Mouse (Mus musculus): ENCODE data around the gene Mast4.
"Not testable (repeated sequence)": the region's sequence is repeated elsewhere in the genome, so short reads cannot be mapped to it uniquely, and the experiment has no call there.

Gene Mast4

DNA sequence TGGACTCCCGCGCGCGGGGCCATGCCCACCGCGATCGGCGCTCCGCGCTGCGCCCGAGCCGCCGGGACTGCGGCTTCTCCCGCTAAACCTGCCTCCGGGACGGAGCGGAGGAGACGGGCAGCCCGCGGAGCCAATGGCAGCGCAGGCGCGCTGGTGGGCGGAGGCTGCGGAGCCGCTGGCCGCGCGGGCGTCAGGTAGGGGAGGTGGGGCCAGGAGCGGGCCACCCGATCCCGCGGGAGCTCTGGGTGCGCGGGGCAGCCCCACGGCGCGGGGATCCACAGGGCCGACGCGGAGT, at the start of gene Mast4:
TSS of gene Mast4 (minus strand) at position 106 of the 295 bp plus-strand sequence.
- DNase-seq (ENCODE audit: low spot score), result no peak

DNA sequence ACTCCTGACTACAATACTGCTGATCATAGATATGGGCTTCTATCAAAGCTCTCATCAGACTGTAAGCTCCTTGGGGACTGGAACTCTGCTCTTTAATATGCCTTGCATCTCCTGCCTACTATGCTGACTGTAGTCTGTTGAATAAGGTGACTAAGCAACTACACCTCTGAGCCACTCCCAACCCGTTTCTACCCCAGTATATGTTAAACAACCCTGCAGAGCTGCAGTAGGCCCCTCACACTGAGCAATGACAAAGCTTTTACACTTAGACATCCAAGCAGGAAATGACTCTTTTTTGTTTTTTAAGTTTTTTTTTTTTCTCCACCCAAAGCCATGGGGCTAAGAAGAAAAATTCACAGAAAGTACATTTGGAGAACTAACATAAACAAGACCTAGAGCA, 40.2 kb upstream of the Mast4 start:
- no peak for DNase-seq (ENCODE audit: low spot score)

DNA sequence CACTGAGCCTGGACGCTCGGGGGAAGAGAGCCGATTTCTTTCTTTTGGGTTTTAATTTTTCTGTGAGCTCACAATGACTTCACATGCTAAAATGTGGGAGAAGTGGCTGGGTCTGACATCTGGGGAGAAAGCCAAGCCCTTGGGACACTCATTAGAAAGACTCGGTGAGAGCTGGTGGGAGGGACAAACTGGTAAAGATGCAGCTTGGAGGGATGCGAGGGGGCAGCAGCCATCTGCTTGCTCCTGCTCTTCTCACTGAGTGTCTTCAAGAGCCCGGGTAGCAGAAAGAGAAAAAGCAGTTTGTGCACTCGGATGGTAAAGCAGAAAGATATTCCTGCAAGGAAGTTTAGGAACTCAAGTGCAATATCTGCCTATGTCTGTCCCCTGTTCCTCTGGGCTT, 34.9 kb upstream of the Mast4 start:
- DNase-seq (ENCODE audit: low spot score), result no peak

DNA sequence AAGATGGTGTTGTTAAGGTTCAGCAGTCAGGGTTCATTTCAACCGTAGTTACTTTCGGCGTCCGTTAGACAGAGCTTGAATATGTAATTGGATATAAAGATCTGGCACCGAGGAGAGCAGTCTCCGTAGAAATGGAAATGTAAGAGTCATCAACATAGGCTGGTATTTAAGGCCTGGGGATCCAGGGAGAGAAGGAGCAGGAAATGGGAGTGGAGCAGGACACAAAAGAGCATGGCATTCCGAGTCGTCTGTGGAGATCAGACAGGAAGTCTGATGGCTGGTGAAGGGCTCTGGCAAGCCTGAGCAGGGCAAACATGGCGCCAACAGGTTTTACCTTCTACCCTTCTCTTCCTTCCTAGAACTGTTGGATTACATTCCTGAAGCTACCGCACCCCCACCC, 28.9 kb upstream of the Mast4 start:
- no peak for DNase-seq (ENCODE audit: low spot score)

DNA sequence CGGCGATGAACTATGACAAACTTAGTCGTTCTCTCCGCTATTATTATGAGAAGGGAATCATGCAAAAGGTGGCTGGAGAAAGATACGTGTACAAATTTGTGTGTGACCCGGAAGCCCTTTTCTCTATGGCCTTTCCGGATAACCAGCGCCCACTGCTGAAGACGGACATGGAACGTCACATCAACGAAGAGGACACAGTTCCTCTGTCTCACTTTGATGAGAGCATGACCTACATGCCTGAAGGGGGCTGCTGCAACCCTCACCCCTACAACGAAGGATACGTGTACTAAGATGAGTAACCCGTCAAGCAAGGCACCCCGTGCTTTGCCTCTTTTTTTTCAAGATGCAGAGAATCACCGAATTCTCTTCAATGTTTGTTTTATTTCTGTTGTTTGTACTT, 23.1 kb upstream of the Mast4 start:
- DNase-seq (ENCODE audit: low spot score), result not testable (repeated sequence)

DNA sequence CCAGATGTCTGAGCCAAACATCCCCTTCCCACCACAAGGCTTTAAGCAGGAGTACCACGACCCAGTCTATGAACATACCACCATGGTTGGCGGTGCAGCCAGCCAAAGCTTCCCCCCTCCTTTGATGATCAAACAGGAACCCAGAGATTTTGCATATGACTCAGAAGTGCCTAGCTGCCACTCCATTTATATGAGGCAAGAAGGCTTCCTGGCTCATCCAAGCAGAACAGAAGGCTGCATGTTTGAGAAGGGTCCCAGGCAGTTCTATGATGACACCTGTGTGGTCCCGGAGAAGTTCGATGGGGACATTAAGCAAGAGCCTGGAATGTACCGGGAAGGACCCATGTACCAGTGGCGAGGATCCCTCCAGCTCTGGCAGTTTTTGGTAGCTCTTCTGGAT, 22.6 kb upstream of the Mast4 start:
- not testable (repeated sequence) for DNase-seq (ENCODE audit: low spot score)

DNA sequence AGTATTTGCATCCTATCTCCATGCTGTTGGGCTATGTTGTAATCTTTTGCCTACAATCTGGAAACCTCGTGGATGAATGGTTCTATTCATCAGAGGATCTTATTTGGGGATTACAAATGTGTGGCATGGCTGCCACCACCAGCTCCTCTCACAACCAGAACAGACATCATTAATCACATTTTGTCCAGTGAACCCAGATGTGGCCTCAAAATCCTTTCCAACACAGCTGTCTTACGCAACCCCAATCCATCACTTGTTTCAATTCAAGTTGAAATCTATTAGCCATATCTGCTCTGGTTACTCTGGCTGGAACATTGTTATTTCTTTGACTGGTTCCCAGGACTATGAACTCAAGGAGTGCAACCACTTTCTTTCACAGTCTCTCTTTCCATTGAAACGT, 20.4 kb upstream of the Mast4 start:
- no peak for DNase-seq (ENCODE audit: low spot score)

DNA sequence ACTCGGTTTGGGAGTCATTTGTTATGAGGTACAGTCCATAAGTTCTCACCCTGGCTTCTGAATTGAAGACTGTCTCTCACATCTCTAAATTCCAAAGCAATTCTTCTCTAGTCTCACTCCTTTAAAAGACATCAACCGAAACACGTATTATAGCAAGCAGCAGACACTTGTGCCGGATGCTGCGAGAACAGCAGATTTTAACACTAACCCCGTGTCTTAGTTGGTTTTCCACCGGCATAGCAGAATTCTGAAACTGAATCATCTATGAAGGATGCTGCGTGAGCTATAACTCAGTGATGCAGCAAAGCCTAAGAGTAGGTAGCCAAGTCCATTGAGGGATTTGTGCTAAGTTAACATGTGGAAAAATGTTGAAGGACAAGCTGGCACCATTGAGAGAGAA, 10.5 kb upstream of the Mast4 start:
- DNase-seq (ENCODE audit: low spot score), result no peak

DNA sequence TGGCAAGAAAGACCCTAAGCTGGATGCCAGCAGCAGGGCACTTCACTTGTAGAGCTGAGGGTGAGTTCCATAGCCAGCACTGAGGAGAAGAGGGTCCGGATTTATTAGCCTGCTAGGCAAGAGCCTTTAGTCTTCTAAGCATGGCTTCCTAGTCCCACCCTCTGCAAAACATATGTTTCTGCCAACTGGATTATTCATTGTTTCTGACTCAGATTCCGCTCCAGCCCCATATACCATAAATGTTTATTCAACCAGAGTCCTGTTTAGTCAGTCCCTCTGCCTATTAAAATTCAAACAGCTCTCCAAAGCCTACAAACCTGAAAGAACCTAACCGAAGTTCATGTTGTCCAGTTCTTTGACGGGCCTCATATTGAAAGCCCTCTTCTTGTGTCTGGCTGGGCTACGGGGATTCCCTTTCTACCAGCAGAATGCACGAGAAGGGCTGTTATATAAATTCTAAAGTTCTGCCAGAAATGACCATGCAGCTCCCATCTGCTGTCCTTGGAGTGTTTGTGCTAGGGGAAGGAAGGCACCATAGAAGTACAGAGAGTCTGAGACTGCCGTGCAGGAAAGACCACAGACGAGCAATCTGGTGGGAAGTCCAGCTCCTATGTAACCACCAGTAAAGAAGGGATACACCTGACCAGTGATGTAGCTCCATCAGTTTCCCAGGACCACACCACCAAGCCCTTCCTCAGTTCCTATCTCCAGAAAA, 9.9 kb upstream of the Mast4 start:
- DNase-seq (ENCODE audit: low spot score), result no peak

DNA sequence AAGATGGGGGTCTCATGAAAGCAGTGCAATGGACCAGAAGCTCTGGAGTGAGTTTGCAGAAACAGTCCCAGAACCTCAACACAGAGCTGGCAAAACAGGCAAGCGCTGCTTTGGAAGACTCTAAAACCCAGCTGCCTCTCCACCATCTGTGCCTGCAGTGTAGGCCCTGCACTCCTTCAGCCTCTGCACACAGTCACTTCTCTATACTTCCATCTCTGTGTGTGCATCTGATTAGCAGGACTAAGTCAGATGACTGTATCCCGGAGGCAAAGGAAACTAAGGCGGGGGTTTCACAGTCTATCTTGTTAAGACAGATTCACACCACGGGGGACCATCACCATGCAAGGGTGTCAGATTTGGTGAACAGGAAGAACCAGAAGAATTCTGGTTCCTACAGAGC, 6.7 kb upstream of the Mast4 start:
- no peak for DNase-seq (ENCODE audit: low spot score)

DNA sequence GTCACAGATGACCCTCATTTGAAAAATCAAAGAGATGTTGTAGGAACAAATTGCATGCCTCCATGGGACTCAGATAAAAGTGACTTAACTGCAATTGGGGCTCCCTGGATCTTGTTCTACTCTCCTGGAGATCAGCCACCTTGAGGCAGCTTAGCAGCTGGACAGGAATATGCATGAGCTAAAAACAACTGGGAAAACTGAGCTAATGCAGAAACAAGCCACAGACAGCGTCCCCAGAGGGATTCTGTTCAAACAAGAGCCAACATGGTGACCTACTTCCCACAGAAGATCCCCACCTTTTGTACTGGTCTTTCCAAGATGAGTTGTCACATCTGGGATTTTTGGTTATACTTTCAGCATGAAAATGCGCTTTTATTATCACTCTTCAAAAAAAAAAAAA, 4.3 kb upstream of the Mast4 start:
- DNase-seq (ENCODE audit: low spot score), result no peak

DNA sequence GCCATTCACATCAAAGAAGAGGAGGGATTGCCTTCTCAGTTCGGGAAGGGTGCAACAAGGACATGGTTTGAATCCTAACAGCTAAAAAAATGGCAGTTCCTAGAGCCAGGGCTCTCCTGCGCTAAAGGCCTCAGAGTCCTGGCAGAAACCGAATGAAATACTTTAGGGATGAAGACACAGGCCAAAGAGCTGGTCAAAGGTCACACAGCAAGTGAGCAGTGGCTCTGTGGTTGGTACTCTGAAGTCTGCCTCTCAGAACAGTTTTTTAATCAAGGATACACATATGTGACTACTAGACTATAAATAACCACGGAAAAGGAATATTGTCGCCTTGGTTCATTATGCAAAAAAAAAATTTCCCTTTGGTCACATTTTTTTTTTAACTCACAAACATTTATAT, 1.9 kb upstream of the Mast4 start:
- no peak for DNase-seq (ENCODE audit: low spot score)

DNA sequence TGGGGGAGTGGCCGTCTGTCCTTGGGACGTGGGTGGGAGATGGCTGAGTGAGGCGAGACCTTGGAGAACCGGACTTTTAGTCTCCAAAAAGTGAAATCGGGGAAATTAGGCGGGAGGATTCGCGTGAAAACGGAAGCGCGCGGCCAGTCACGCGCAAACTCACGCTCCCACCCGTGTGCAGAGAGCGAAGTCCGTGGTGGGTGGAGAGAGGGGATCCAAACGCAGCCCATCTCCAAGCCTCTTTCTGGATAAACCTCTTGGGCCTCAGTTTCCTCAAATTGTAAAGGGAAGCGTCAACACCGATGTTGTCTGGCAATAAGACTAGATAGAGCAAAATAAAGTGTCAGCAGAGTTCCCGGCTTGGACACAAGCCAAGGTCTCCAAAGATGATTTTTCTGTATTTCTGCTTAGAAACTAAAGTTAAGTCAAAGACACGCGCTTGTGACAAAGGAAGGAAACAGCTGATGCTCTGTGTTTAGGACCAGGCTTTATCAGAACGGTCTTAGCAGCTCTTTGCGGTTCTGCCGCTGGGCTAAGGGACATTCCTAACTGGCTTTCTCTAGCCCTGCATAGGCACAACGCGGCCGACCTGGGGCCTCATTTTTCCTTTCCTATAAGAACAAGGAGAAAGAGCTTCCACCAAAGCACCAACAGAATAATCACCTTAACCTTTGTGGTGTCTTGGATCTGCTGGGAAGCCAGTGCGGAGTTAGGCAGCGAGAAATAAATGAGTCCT, 594 bp upstream of the Mast4 start:
- no peak for DNase-seq (ENCODE audit: low spot score)

DNA sequence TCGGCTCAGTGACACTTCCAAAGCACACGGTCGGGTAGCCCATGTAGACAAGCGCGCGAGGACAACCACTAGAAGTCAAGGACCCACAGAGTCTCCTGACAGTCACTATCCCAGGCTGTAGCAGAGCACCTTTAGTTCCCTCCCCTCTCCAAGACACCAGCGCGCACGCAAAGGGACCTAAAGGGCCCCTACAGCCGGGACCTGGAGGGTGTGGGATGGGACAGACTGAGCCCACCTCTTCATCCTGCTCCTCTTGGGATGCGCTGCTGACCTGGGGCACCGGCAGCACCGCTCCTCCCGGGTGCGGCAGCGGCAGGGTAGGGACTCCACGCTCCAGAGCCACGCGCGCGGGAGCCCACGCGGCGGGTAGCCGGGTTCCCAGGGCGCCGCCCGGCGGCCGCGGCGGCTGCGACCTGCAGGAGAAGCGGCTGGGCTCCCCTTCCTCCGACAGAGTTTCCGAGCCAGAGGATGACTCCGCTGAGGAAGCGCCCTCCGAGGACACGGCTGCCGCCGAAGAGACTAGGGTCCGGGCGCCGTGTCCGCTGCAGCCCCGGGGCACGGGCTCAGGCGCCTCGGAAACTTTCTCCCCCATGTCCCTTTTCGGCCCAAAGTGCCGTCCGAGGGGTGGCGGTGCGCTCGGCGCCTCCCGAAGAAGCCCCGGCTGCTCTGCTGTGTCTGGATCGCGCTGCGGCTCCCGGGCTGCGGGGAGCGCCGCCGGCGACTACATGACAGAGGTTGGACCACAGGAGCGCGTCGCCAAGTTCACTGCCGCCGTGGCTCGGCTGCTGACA, 501 bp downstream of the Mast4 start:
- no peak for DNase-seq (ENCODE audit: low spot score)

DNA sequence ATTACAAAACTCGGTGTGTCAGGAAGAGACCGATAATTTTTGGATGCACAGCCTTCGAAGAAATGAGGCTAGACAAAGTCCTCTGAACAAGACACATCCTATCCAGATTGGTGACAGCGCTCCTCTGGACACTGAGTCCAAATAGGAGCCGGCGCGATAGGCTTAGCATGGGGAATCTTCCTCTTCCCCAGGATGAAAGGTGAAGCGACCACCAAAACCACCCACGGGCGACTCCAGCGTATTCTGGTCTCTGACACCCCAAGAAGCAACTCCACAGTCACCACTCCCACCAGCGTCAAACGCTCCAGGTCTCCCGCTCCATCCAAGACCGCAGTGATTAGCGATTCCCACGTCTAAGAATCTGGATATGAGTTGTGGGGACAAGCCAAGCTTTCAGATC, 1.1 kb downstream of the Mast4 start:
- DNase-seq (ENCODE audit: low spot score), result no peak

DNA sequence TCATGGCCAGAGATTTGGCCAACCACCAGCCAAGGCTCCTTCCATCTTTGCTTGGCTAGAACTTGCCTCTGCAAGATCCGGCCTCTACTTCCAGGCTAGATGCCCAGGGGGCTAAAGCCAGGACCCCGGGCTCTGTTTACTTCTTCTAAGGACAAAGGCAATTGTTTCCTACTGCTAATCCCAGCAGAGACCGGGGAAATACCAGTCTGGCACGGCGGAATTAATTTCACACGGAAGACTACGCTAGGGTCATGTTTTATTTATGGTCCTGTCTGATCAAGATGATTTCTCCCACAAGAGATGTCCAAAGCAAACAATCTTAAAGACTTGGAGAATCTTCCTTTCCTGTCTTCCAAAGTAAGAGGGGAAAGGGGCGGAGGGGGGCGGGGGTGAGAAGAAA, 1.6 kb downstream of the Mast4 start:
- no peak for DNase-seq (ENCODE audit: low spot score)

DNA sequence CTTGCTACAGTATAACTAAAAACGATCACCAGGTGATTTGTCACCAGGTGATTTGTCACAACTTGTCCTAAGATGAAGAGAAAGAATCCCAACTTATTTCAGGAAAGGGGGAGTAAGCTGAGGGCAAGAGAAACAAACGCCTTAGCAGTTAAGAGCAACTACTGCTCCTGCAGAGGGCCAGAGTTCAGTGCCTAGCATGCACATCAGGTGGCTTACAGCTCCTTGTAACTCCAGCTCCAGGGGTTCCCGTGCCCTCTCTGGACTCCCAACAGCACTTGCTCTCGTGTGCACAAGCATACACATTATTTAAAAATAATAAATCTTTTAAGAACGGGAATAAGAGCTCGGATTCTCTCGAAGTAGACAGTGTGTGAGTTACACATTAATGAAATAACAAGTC, 3.2 kb downstream of the Mast4 start:
- DNase-seq (ENCODE audit: low spot score), result no peak

DNA sequence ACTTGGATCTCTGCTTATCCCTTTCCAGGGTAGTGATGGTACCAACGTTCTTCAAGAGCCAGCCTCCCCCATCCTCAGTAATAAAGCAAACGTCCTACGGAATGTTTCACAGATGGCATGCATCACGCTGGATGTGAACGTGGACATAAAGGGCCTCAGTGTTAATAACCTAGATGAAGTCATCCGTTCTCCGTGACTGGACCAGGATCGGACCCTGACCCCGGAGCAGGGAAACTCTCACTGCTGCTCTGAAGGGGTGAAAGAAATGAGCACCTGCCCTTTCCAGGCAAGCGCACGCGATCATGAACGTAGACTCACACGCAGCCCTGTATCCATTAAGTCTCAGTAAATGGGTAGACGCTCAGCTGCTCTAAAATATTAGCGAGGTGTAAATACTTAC, 6.0 kb downstream of the Mast4 start:
- DNase-seq (ENCODE audit: low spot score), result no peak

DNA sequence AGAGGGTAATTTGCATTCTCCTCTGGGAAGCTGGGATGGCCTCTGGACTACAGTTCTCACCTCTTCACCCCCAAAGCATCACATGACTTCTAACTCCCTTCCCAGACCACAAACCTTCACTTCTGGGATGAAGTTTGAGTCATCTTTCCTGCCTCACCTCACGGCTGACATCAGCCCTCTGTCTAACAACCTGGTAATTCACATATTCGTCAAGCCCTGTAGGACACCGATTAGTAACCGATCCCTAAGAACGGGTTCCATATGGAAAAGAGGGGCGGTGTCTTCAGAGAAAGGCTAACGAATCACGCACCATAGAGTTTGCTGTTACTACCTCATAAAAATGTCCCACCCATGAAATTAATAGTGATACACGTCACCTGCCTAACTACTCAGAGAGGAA, 6.5 kb downstream of the Mast4 start:
- DNase-seq (ENCODE audit: low spot score), result no peak

DNA sequence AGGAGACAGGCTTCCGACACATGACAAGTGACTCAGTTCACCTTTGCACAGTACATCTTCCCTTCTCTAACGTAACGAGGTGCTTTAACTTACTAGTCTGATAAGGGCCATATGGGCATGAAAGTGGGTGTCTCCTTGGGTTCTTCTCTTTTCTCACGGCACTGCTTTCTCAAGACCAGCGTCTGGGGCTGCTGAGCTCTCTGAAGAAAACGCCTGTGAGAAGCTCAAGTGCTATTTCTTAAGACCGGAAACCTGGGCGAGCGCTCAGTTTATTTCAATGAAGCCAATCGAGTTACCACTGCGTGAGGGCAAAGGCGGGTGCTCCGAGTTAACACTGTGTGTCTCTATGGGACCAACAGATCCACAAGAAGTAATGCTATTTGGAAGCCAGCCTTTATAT, 8.1 kb downstream of the Mast4 start:
- DNase-seq (ENCODE audit: low spot score), result no peak

DNA sequence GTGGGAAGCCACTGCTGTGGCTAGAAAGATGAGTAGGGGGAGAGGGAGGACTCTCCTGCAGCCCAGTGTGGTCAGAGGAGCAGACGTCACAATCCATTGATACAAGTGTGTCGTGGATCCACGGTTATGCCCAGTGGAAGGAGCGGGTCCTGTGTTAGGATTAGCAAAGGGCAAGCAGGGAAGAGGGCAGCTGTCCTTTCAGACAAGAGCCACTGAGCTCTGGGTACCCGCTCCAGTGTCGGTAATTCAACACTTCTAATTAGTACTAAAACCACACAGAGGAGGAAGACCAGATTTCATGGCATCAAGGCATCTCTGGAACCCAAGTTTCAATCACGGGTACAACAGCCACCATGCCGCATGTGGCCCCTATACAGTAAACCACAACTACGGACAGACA, 14.4 kb downstream of the Mast4 start:
- no peak for DNase-seq (ENCODE audit: low spot score)

DNA sequence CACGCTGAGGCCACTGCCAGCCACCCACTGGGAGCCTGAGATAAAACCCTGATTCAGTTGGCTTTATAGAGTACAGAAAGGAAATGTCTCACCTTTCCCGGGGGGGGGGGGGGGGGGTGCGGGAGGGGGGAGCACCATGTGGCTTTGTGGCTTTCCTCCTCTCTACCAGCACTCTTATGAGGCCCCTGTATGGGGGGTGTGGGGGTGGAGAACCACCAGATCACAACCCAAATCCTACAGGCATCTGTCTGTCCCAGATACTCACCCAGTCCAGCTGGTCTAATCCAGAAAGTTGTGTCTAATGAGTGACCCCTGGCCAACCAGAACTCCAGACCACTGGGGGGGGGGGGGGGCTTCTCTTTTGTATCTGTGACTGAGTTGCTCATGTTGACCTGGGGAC, 15.0 kb downstream of the Mast4 start:
- DNase-seq (ENCODE audit: low spot score), result no peak

DNA sequence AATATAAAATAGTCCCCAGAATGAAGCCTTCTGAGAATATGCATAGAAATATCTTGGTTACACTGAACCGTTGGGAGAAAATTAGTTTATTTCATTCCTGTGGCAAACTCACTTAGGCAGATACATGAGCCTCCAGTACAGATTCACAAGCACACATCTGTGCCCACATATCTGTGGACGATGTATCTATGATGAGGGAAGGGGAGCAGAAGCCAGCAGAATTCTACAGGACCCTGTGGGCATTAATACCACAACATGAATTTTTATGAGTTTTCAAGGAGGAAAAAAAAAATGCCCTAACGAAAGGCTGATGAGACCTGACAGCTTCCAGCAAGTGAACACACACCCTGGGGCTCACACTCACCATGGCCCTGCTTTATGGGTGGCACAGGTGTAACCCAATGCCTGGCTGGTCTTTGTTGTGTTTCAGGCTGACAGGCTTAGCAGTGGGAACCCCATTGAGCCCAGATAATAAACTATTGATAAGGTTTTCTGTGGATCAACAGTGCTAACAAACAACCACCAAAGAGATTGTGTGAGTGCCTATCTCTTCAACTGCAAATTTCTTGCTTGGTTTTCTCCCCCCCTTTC, 17.4 kb downstream of the Mast4 start:
- DNase-seq (ENCODE audit: low spot score), result no peak

All from layer of hippocampus, adult 9-10 months (tissue).